Mouse (Mus musculus) liver, adult 2 months (tissue): ENCODE measurements at regions not wholly inside any gene's neighbourhood (a gene's known extent, or its start where the extent isn't known, plus 50 kb on each side); places are given as distances from the start of the nearest gene placed in this dataset.

Source experiments
- DNase-seq: peaks from one replicate; pipeline ENCODE4 v3.0.0-alpha.2; 2011; ENCODE audit warnings: low read depth, low spot score; ENCODE audit errors: extremely low read depth
- H3K27ac ChIP-seq: fragments of 200-500 bp; replicated peaks from 2 replicates; pipeline ENCODE4 v1.5.1; 2012; ENCODE audit warnings: low read depth, mild to moderate bottlenecking, control low read depth, inconsistent platforms, low read length; ENCODE audit not compliant: insufficient read depth
- H3K27me3 ChIP-seq: fragments of 200-500 bp; 2 replicates; pipeline ENCODE4 v1.6.1; 2012; ENCODE audit warnings: mild to moderate bottlenecking, moderate library complexity, low read length, inconsistent platforms; ENCODE audit not compliant: control insufficient read depth, insufficient read depth
- H3K36me3 ChIP-seq: fragments of 200-500 bp; 2 replicates; pipeline ENCODE4 v1.6.1; 2012; ENCODE audit warnings: low read length, inconsistent platforms; ENCODE audit not compliant: control insufficient read depth, insufficient read depth
- H3K4me1 ChIP-seq: fragments of 200-500 bp; 2 replicates; pipeline ENCODE4 v1.6.1; 2011; ENCODE audit warnings: low read length; ENCODE audit not compliant: control insufficient read depth, insufficient read depth
- H3K4me3 ChIP-seq: fragments of 200-500 bp; 2 replicates; pipeline ENCODE4 v1.5.1; 2011; ENCODE audit warnings: low read depth, mild to moderate bottlenecking, control low read depth, low read length, moderate library complexity; ENCODE audit not compliant: insufficient read depth
- H3K79me2 ChIP-seq: fragments of 200-500 bp; 2 replicates; pipeline ENCODE4 v1.6.1; 2012; ENCODE audit warnings: inconsistent platforms, mild to moderate bottlenecking, low read length, moderate library complexity; ENCODE audit not compliant: control insufficient read depth, insufficient read depth
- H3K9ac ChIP-seq: fragments of 200-500 bp; 2 replicates; pipeline ENCODE4 v1.6.1; 2012; ENCODE audit warnings: low read depth, mild to moderate bottlenecking, control low read depth, inconsistent platforms, low read length
- CTCF ChIP-seq: fragments of 200-500 bp; IDR thresholded peaks from 2 replicates; pipeline ENCODE4 v1.5.1; 2011; ENCODE audit warnings: low read depth, low read length, control low read depth
- POLR2A ChIP-seq: fragments of 200-500 bp; IDR thresholded peaks from 2 replicates; pipeline ENCODE4 v1.6.1; 2011; ENCODE audit warnings: low read length, control low read depth; ENCODE audit not compliant: insufficient read depth; ENCODE audit errors: extremely low read depth
- WGBS: fragments of 180-500 bp; shearing (Covaris S2); methylation state at CpG from one replicate; pipeline ENCODE4 v1.1.7; 2018; 5-methylcytosine and 5-hydroxymethylcytosine counted together

GRCm38 (mm10) chr15:54114096-54114512, 229.4 kb downstream of the Gm7489 start:
- Histone ChIP-seq H3K79me2 (no peaks in the 10 kb centered on the region), H3K9ac (no peak overlapping the region), H3K27ac (no peak overlapping the region), H3K27me3 (no peaks in the 10 kb centered on the region), H3K4me3 (no peak overlapping the region), H3K36me3 (no peaks in the 10 kb centered on the region), H3K4me1 (no peaks in the 10 kb centered on the region)
- no peak for TF ChIP-seq POLR2A
- no peak for TF ChIP-seq CTCF
- DNase-seq, result no peak
- WGBS, result 49% methylated on average over 5 of the region's 5 CpGs

GRCm38 (mm10) chr15:54117967-54118538, 233.3 kb downstream of the Gm7489 start:
- Histone ChIP-seq H3K4me1 (no peaks in the 10 kb centered on the region), H3K27me3 (no peaks in the 10 kb centered on the region), H3K27ac (no peak overlapping the region), H3K4me3 (no peak overlapping the region), H3K9ac (no peak overlapping the region), H3K79me2 (no peaks in the 10 kb centered on the region), H3K36me3 (no peaks in the 10 kb centered on the region)
- no peak for TF ChIP-seq CTCF
- TF ChIP-seq POLR2A, result no peak
- DNase-seq, result no peak
- 77% methylated on average over 5 of the region's 5 CpGs for WGBS

GRCm38 (mm10) chr15:54120456-54120855, 235.8 kb downstream of the Gm7489 start:
- Histone ChIP-seq H3K27ac (no peak overlapping the region), H3K4me3 (no peak overlapping the region), H3K4me1 (no peaks in the 10 kb centered on the region), H3K9ac (no peak overlapping the region), H3K36me3 (no peaks in the 10 kb centered on the region), H3K79me2 (no peaks in the 10 kb centered on the region), H3K27me3 (no peaks in the 10 kb centered on the region)
- WGBS, result 77% methylated on average over 3 of the region's 3 CpGs
- no peak for DNase-seq
- TF ChIP-seq CTCF (no peak), POLR2A (no peak)

GRCm38 (mm10) chr15:54164350-54164749, 279.6 kb downstream of the Gm7489 start:
- H3K36me3 ChIP-seq, result no peaks in the 10 kb centered on the region
- H3K27ac ChIP-seq, result no peak overlapping the region
- H3K4me3 ChIP-seq, result no peak overlapping the region
- H3K79me2 ChIP-seq, result no peaks in the 10 kb centered on the region
- WGBS, result 52% methylated on average over 1 of the region's 1 CpGs
- H3K4me1 ChIP-seq, result no peaks in the 10 kb centered on the region
- peak; percentile 12 for DNase-seq
- no peaks in the 10 kb centered on the region for H3K27me3 ChIP-seq
- H3K9ac ChIP-seq, result no peak overlapping the region
- no peak for TF ChIP-seq POLR2A
- no peak for TF ChIP-seq CTCF

GRCm38 (mm10) chr15:54167842-54168361, 283.2 kb downstream of the Gm7489 start:
- Histone ChIP-seq H3K27me3 (no peaks in the 10 kb centered on the region), H3K36me3 (no peaks in the 10 kb centered on the region), H3K4me1 (no peaks in the 10 kb centered on the region), H3K27ac (no peak overlapping the region), H3K4me3 (no peak overlapping the region), H3K9ac (no peak overlapping the region), H3K79me2 (no peaks in the 10 kb centered on the region)
- DNase-seq, result no peak
- TF ChIP-seq CTCF (no peak), POLR2A (no peak)
- 90% methylated on average over 3 of the region's 3 CpGs for WGBS

- TF ChIP-seq POLR2A, result no peak
- TF ChIP-seq CTCF, result no peak
- H3K27me3 ChIP-seq, result no peaks in the 10 kb centered on the region
- no peaks in the 10 kb centered on the region for H3K79me2 ChIP-seq
- H3K4me3 ChIP-seq, result no peak overlapping the region
- H3K27ac ChIP-seq, result no peak overlapping the region
- 63% methylated on average over 2 of the region's 2 CpGs for WGBS
- no peak for DNase-seq
- no peaks in the 10 kb centered on the region for H3K36me3 ChIP-seq
- no peak overlapping the region for H3K9ac ChIP-seq
- no peaks in the 10 kb centered on the region for H3K4me1 ChIP-seq
Measured at GRCm38 (mm10) chr15:54177221-54177620, 292.5 kb downstream of the Gm7489 start.
